Mouse (Mus musculus): Measurements from ENCODE around the gene Dst. TPM values are rescaled to one million over a fixed set of nuclear protein-coding genes. Genes with fewer than 3 reads are reported as not detected.

Gene Dst
- polyA plus RNA-seq, 1 experiment from 2014 or later, result 44.3 TPM

- ATAC-seq (ENCODE audit: low FRiP score, low TSS enrichment), result no peak
- no peak overlapping the region for H3K4me2 ChIP-seq (replicated peaks; ENCODE audit: low read depth, low read length)
- H3K27ac ChIP-seq (ENCODE audit: low read depth, low read length), result no peak overlapping the region
- H3K36me3 ChIP-seq (ENCODE audit: control insufficient read depth, insufficient read depth, low read length), result no peaks in the 10 kb centered on the region
- WGBS, result 93% methylated on average over 6 of the region's 6 CpGs
- no peak overlapping the region for H3K4me3 ChIP-seq (ENCODE audit: low read length)
- H3K9me3 ChIP-seq (ENCODE audit: control insufficient read depth, low read length), result no peaks in the 10 kb centered on the region
- H3K9ac ChIP-seq (ENCODE audit: low read depth, low read length), result no peak overlapping the region
- no peaks in the 10 kb centered on the region for H3K4me1 ChIP-seq (ENCODE audit: control insufficient read depth, insufficient read depth, low read length)
- no peaks in the 10 kb centered on the region for H3K27me3 ChIP-seq (ENCODE audit: control insufficient read depth, insufficient read depth, low read length)
These were observed 47.6 kb downstream of the Dst start for GRCm38 (mm10) chr1:33955626-33956025.

DNA sequence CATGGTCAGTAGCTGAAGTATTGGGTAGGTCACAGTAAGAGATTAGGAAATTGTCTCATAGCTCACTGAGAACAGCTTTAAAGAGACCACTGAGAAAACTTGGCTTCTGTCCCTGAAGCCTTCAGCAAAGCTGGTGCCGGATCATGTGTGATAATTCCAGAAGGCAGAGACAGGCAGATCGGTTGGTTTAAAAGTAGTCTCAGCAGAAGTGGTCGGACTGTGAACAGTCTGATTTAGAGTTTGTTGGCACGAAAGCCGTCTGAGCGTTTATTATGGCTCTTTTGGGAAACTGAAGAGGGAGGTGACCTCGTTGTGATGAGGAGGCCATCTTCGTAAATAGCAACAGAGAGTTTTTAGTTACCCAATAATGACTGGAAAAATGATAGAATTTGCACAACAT lies 52.4 kb downstream of the Dst start:
- H3K27ac ChIP-seq (ENCODE audit: low read depth, low read length), result no peak overlapping the region
- H3K9me3 ChIP-seq (ENCODE audit: control insufficient read depth, low read length), result no peaks in the 10 kb centered on the region
- H3K9ac ChIP-seq (ENCODE audit: low read depth, low read length), result no peak overlapping the region
- H3K4me1 ChIP-seq (ENCODE audit: control insufficient read depth, insufficient read depth, low read length), result no peaks in the 10 kb centered on the region
- no peaks in the 10 kb centered on the region for H3K27me3 ChIP-seq (ENCODE audit: control insufficient read depth, insufficient read depth, low read length)
- H3K4me2 ChIP-seq (replicated peaks; ENCODE audit: low read depth, low read length), result no peak overlapping the region
- no peak overlapping the region for H3K4me3 ChIP-seq (ENCODE audit: low read length)
- no peaks in the 10 kb centered on the region for H3K36me3 ChIP-seq (ENCODE audit: control insufficient read depth, insufficient read depth, low read length)
- 66% methylated on average over 8 of the region's 8 CpGs for WGBS
- ATAC-seq (ENCODE audit: low FRiP score, low TSS enrichment), result no peak

DNA sequence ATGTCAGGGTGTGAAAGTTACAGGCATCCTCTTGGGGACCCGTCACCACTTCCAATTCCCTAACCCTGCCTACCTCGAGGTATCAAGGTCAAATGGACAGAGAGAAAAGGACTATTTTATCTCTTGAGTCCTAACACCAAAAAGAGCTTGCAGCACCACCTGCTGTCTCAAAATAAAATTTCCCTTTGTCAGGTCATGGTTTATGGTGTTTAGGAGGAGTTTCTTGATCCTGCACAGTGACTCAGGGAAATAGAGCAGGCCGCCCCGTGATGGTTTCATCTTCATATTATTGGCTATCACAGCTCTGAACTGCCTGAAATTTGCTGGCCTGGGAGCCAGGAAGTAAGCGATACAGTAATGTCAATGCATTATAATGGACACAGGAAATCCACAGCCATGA lies 56.6 kb downstream of the Dst start:
- H3K9ac ChIP-seq (ENCODE audit: low read depth, low read length), result no peak overlapping the region
- no peaks in the 10 kb centered on the region for H3K27me3 ChIP-seq (ENCODE audit: control insufficient read depth, insufficient read depth, low read length)
- no peaks in the 10 kb centered on the region for H3K36me3 ChIP-seq (ENCODE audit: control insufficient read depth, insufficient read depth, low read length)
- peak; percentile 24; the same call in 1 of the 2 replicates for ATAC-seq (ENCODE audit: low FRiP score, low TSS enrichment)
- no peaks in the 10 kb centered on the region for H3K4me1 ChIP-seq (ENCODE audit: control insufficient read depth, insufficient read depth, low read length)
- no peak overlapping the region for H3K27ac ChIP-seq (ENCODE audit: low read depth, low read length)
- no peak overlapping the region for H3K4me2 ChIP-seq (replicated peaks; ENCODE audit: low read depth, low read length)
- no peak overlapping the region for H3K4me3 ChIP-seq (ENCODE audit: low read length)
- WGBS, result 35% methylated on average over 5 of the region's 5 CpGs
- H3K9me3 ChIP-seq (ENCODE audit: control insufficient read depth, low read length), result no peaks in the 10 kb centered on the region

GRCm38 (mm10) chr1:33965824-33966223 lies 57.8 kb downstream of the Dst start:
- no peak for ATAC-seq (ENCODE audit: low FRiP score, low TSS enrichment)
- no peaks in the 10 kb centered on the region for H3K9me3 ChIP-seq (ENCODE audit: control insufficient read depth, low read length)
- H3K27me3 ChIP-seq (ENCODE audit: control insufficient read depth, insufficient read depth, low read length), result no peaks in the 10 kb centered on the region
- 86% methylated on average over 4 of the region's 4 CpGs for WGBS
- H3K4me3 ChIP-seq (ENCODE audit: low read length), result no peak overlapping the region
- no peak overlapping the region for H3K27ac ChIP-seq (ENCODE audit: low read depth, low read length)
- no peak overlapping the region for H3K4me2 ChIP-seq (replicated peaks; ENCODE audit: low read depth, low read length)
- H3K4me1 ChIP-seq (ENCODE audit: control insufficient read depth, insufficient read depth, low read length), result no peaks in the 10 kb centered on the region; the same call in 1 of the 2 replicates
- no peaks in the 10 kb centered on the region for H3K36me3 ChIP-seq (ENCODE audit: control insufficient read depth, insufficient read depth, low read length)
- no peak overlapping the region for H3K9ac ChIP-seq (ENCODE audit: low read depth, low read length)

DNA sequence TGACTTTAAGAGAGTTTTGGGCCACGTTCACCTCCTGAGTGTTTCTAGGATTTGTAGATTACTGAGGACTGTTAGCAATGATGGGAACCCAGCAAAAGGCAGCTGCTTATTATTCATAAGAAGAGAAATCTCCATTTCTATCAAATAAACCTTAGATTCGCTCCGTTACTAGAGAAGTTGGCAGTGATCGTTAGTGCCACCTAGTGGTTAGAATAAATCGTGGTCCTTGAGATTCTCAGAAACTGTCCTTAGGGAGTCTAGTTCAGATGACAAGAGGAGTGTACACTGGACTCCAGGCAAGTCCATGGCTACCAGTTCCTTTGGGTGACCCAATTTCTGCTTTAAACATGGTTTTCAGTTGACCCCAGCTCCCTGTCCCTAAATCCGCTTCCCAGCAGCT lies 58.3 kb downstream of the Dst start:
- 28% methylated on average over 6 of the region's 6 CpGs for WGBS
- no peak for ATAC-seq (ENCODE audit: low FRiP score, low TSS enrichment)

DNA sequence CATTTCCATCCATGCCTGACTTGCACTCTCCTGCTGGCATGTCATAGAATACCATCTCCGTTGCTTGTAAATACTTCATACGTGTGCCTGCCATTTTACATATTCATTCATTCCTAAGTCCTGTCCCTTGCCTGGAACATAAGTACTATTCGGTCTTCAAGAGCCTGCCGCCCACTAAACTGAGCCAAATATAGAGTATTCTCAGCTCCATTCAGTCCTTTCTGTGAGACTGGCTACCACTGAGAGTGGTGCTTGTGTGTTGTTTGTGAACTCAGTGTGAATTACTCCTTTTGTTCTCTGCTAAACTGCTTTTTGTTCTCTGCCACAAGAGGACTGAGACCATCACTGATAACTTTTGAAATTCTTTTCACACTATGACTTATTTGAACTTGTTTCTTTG lies 59.2 kb downstream of the Dst start:
- no peaks in the 10 kb centered on the region; the same call in 1 of the 2 replicates for H3K4me1 ChIP-seq (ENCODE audit: control insufficient read depth, insufficient read depth, low read length)
- H3K27me3 ChIP-seq (ENCODE audit: control insufficient read depth, insufficient read depth, low read length), result no peaks in the 10 kb centered on the region
- no peak overlapping the region for H3K4me3 ChIP-seq (ENCODE audit: low read length)
- no peak for ATAC-seq (ENCODE audit: low FRiP score, low TSS enrichment)
- no peaks in the 10 kb centered on the region for H3K9me3 ChIP-seq (ENCODE audit: control insufficient read depth, low read length)
- no peaks in the 10 kb centered on the region for H3K36me3 ChIP-seq (ENCODE audit: control insufficient read depth, insufficient read depth, low read length)
- no peak overlapping the region for H3K9ac ChIP-seq (ENCODE audit: low read depth, low read length)
- no peak overlapping the region for H3K4me2 ChIP-seq (replicated peaks; ENCODE audit: low read depth, low read length)
- 83% methylated on average over 4 of the region's 4 CpGs for whole genome bisulfite sequencing
- no peak overlapping the region for H3K27ac ChIP-seq (ENCODE audit: low read depth, low read length)

More for the DNA sequence above, 58.3 kb downstream of the Dst start:
- no peak overlapping the region for H3K9ac ChIP-seq (ENCODE audit: low read depth, low read length)
- no peaks in the 10 kb centered on the region for H3K36me3 ChIP-seq (ENCODE audit: control insufficient read depth, insufficient read depth, low read length)
- H3K4me3 ChIP-seq (ENCODE audit: low read length), result no peak overlapping the region
- no peak overlapping the region for H3K27ac ChIP-seq (ENCODE audit: low read depth, low read length)
- H3K4me2 ChIP-seq (replicated peaks; ENCODE audit: low read depth, low read length), result no peak overlapping the region
- no peaks in the 10 kb centered on the region for H3K9me3 ChIP-seq (ENCODE audit: control insufficient read depth, low read length)
- H3K27me3 ChIP-seq (ENCODE audit: control insufficient read depth, insufficient read depth, low read length), result no peaks in the 10 kb centered on the region
- H3K4me1 ChIP-seq (ENCODE audit: control insufficient read depth, insufficient read depth, low read length), result no peaks in the 10 kb centered on the region; the same call in 1 of the 2 replicates

DNA sequence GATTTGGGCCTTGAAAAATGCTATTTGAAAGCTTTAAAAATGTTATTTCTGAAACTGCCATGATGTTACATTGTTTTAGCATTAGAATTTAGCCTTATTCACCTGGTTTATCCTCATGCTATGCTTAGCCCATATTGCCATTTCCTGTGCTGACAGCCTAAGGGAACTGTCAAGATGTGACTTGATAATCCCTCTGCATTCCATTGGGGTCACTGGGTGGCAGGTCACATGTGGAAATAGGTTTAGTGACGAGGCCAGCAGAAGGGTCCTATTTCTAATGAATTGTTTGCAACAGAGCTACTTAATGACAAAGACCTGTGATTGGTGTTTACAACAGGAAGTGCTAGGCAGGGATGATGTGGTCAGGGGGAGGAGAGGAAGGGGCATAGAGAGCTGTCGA lies 61.9 kb downstream of the Dst start:
- Histone ChIP-seq H3K36me3 (ENCODE audit: control insufficient read depth, insufficient read depth, low read length) (no peaks in the 10 kb centered on the region), H3K9me3 (ENCODE audit: control insufficient read depth, low read length) (no peaks in the 10 kb centered on the region), H3K9ac (ENCODE audit: low read depth, low read length) (no peak overlapping the region), H3K27ac (ENCODE audit: low read depth, low read length) (no peak overlapping the region), H3K27me3 (ENCODE audit: control insufficient read depth, insufficient read depth, low read length) (no peaks in the 10 kb centered on the region), H3K4me2 (replicated peaks; ENCODE audit: low read depth, low read length) (no peak overlapping the region), H3K4me3 (ENCODE audit: low read length) (no peak overlapping the region), H3K4me1 (ENCODE audit: control insufficient read depth, insufficient read depth, low read length) (no peaks in the 10 kb centered on the region; the same call in 1 of the 2 replicates)
- no peak for ATAC-seq (ENCODE audit: low FRiP score, low TSS enrichment)
- 16% methylated on average over 2 of the region's 2 CpGs for WGBS

DNA sequence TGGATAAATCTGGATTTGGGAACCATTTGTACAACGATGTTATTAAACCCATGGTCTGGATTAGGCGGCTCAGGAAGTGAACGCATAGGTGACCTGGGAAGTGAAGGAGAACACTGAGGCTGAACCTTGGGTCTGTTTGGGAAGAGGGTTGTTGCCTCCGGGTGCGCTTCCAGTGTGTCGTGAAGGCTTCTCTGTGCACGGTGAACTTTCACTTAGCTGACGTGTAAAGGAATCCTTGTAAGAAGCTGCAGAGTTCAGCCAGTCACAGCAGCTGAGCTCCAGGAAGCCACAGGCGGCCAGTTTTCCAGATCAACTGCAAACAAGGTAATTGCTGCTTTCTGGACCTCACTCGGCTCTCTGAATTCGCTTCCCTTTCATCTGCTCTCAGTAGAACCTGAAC lies 66.4 kb downstream of the Dst start:
- Histone ChIP-seq H3K9ac (ENCODE audit: low read depth, low read length) (no peak overlapping the region), H3K27me3 (ENCODE audit: control insufficient read depth, insufficient read depth, low read length) (no peaks in the 10 kb centered on the region), H3K9me3 (ENCODE audit: control insufficient read depth, low read length) (no peaks in the 10 kb centered on the region), H3K36me3 (ENCODE audit: control insufficient read depth, insufficient read depth, low read length) (no peaks in the 10 kb centered on the region), H3K4me3 (ENCODE audit: low read length) (no peak overlapping the region), H3K4me2 (replicated peaks; ENCODE audit: low read depth, low read length) (no peak overlapping the region), H3K4me1 (ENCODE audit: control insufficient read depth, insufficient read depth, low read length) (peaks cover 5% of the 10 kb centered on the region; the same call in 1 of the 2 replicates), H3K27ac (ENCODE audit: low read depth, low read length) (no peak overlapping the region)
- 80% methylated on average over 11 of the region's 11 CpGs for WGBS
- no peak for ATAC-seq (ENCODE audit: low FRiP score, low TSS enrichment)

GRCm38 (mm10) chr1:33975333-33975732 lies 67.3 kb downstream of the Dst start:
- Histone ChIP-seq H3K27me3 (ENCODE audit: control insufficient read depth, insufficient read depth, low read length) (no peaks in the 10 kb centered on the region), H3K4me3 (ENCODE audit: low read length) (no peak overlapping the region), H3K4me1 (ENCODE audit: control insufficient read depth, insufficient read depth, low read length) (peaks cover 5% of the 10 kb centered on the region; the same call in 1 of the 2 replicates), H3K9ac (ENCODE audit: low read depth, low read length) (no peak overlapping the region), H3K36me3 (ENCODE audit: control insufficient read depth, insufficient read depth, low read length) (no peaks in the 10 kb centered on the region), H3K27ac (ENCODE audit: low read depth, low read length) (no peak overlapping the region), H3K9me3 (ENCODE audit: control insufficient read depth, low read length) (no peaks in the 10 kb centered on the region), H3K4me2 (replicated peaks; ENCODE audit: low read depth, low read length) (no peak overlapping the region)
- no peak for ATAC-seq (ENCODE audit: low FRiP score, low TSS enrichment)
- WGBS, result 88% methylated on average over 4 of the region's 4 CpGs
